Mouse (Mus musculus): ENCODE data around the gene Mr1.

GRCm38 (mm10) chr1:155109387-155110350 is 36.9 kb downstream of the Mr1 start:
- TF ChIP-seq ZC3H11A (IDR thresholded peaks at IDR 0.05; ENCODE audit: borderline replicate concordance, low read depth, low read length), result no peak
- no peak for TF ChIP-seq MAFK (IDR thresholded peaks at IDR 0.05; ENCODE audit: insufficient read depth, low read depth, low read length)
- no peak for TF ChIP-seq HCFC1 (IDR thresholded peaks at IDR 0.05; ENCODE audit: borderline replicate concordance, insufficient read depth, low read length)
